Mouse (Mus musculus): ENCODE data around the gene Uck1.

The Uck1 gene

DNA sequence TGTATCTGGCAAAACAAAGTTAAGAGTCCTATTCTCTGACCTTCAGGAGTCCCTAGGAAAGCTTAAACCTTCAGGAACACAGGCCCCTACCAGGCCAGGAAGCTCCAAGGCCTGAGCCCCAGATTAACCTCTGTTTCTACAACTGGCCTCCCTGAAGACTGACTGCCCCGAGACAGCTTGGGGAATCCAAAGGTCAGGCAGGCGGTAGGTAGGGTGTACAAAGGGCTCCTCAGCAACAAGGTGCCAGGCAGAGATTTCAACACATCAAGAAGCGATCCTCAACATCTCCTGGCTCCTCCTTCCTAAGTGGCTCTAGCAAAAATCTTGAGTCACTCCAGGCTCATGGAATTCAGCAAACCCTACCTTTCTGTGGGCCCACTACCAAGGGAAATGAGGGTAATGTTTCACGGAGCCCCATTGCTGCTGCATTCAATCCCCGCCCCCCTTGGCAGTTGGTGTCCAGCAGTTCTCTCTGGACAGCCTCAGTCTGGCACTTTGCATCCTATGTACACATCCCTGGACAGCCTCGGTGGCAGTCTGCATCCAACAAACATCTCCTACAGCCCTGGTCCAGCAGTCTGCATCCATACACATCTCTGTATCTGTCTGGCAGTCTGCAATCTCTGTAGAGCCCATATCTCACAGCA is 949 bp downstream of the Uck1 start:
- DNase-seq (ENCODE audit: low spot score) = no peak

DNA sequence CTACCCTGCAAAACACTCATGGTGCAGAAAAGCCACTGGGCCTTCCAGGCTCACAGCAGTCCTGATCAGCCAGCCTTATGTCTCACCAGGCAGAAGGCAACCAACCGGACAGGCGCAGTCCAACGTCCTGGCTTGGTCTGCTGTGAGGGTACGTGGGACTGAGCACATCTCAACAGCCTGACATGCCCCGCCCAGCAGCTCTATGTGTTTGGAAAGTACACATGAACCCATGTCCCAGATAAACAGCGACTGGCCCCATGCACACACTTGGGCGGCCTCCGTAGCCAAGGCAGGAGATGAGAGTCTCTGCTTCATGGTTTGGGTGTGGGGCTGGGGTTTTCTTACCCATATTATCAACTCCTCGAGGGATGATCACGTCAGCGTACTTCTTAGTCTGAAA is 3.7 kb downstream of the Uck1 start:
- DNase-seq (ENCODE audit: low spot score) = no peak

DNA sequence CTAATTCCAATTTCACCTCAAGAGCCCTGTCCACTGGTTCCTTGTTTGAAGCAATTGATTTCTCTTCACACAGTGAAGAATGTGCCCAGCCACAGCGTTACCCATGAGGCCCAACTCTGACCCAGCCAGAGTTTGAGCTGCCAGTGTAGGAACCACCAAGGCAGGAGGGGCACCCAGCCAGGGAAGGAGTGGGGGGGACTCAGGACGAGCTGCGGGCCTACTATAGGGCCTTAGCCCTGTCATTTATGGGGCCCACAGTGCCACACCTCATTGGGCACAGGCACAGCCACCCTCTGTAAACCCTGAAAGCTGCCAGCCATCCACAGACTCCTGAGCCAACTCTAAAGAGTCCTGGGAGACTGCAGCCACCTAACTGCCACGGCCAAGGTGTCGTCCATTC is 5.4 kb downstream of the Uck1 start:
- DNase-seq (ENCODE audit: low spot score) = no peak

DNA sequence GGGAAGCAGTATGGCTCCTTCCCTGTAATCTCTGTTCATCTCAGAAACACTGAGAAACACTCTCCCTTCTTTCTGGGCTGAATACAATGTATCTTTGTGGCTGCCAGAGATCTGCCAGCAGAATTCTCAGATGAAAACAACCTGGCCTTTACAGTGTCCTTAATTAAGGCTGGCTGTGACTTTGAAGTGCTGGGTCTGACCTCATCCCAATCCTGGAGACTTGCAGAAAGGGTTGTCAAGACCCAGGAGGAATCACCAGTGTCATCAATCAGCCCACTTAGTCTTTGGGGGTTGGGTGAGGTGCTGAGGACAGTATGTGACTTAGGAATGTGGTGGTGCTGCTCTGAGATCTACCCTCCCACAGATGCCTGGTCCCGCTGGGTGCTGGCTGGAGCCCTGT is 6.6 kb downstream of the Uck1 start:
- DNase-seq (ENCODE audit: low spot score) = no peak

- DNase-seq (ENCODE audit: low spot score) = no peak
These were observed 7.3 kb downstream of the Uck1 start for GRCm38 (mm10) chr2:32252658-32253057.

- no peak for DNase-seq (ENCODE audit: low spot score)
These were observed 8.0 kb downstream of the Uck1 start for GRCm38 (mm10) chr2:32251791-32252527.

DNA sequence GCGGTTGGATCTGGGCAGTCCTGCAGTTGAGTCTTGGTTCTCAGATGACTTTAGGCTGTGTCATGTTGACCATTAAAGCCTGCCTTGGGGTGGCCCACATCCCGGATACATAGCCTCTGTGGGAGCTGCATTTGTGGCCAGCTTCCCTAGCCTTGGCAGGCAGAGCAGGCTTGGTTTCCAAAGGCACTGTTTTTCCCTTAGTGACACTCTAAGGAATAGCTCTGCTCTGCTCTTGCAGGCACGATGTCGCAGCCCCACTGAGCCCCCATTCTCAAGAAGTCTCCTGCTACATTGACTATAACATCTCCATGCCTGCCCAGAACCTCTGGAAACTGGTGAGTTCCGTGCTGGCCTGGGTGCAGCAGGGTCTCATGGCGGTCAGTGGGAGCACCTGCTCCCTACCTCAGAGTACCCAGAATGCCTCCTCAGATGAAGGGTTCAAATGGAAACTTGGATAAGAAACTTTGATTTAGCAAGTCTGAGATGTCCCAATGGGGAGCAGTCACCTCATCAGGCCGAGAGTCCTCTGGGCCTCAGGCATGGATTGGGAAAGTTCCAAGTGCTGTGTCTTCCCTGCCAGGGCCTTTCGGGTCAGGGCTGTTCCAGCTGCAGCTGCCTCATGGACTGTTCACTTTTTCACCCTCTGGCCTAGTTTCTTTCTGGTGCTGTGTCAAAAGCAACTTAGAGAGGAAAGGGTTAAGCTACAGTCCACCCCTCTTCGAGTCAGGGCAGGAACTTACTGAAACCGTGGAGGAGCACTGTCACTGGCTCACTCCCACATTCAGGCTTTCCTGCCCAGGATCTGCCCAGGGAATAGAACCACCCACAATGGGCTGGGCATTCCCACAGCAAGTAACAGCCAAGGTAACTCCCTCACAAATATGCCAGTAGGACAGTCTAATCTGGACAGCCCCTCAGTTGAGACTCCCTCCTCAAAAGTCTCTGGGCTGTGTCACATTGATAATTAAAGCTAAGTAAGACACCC is 11.3 kb downstream of the Uck1 start:
- no peak for DNase-seq (ENCODE audit: low spot score)

DNA sequence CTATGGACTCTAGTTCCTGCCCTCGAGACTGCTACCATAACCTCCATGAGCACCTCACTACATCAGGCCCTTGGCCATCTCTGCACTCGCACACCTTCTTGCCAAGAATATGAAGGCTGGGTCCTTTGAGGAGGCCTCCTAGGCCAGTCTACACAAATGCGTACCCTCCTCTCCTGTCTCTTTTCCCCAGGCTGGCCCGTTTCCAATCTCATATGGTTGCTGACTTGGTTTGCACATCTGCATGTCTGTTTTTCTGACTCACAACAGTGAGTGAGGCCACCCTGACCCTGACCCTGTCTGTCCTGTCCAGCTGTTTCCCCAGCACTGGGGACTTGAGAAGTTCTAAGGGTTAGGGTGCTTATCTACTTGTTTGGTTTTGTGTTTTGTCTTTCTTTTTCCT is 13.2 kb downstream of the Uck1 start:
- DNase-seq (ENCODE audit: low spot score) = no peak

DNA sequence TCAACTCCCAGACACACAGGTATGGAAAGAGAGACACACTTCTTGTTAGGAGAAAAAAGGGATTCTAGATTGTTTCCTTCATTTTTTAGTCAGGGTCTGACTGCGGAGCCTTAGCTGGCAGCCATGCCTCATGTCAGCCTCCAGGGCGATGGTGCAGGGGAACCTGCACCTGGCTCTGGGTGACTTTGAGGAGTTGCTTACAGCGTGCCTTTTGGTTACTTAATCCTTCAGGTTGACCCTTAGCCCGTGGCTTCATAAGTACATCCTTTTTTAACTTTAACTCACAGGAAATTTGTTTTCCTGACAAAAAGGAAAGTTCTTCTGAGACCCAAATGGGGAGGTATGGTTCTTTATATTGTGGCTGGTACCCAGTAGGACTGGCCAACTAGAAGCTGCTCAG is 17.0 kb downstream of the Uck1 start:
- DNase-seq (ENCODE audit: low spot score) = no peak

DNA sequence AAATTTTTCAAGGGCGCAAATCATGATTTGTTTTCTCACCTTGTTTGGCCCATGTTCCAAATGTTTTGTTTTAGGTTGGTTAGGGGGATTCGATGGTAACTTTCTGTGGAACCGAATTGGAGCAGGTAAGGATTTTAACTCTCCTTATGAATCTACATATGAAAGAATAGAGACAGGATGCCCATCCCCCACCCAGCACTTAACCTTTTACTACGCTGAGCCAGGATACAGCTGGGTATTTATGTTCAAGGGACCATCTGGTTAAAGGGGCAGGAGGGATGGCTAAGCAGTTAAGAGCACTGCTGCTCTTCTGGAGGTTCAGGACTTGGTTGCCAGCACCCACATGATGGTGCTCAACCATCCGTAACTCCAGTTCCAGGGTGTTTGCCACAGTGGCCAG is 19.4 kb downstream of the Uck1 start:
- DNase-seq (ENCODE audit: low spot score) = no peak

GRCm38 (mm10) chr2:32238708-32239435 is 21.1 kb downstream of the Uck1 start:
- no peak for DNase-seq (ENCODE audit: low spot score)

- DNase-seq (ENCODE audit: low spot score) = no peak
These were observed 22.4 kb downstream of the Uck1 start for GRCm38 (mm10) chr2:32237571-32237970.

- no peak for DNase-seq (ENCODE audit: low spot score)
These were observed 23.0 kb downstream of the Uck1 start for GRCm38 (mm10) chr2:32236760-32237487.

GRCm38 (mm10) chr2:32235886-32236759 is 23.8 kb downstream of the Uck1 start, which contains the start of gene Pomt1:
TSS of gene Pomt1 (plus strand) at chr2:32236590.
- peak; percentile 89 for DNase-seq (ENCODE audit: low spot score)

DNA sequence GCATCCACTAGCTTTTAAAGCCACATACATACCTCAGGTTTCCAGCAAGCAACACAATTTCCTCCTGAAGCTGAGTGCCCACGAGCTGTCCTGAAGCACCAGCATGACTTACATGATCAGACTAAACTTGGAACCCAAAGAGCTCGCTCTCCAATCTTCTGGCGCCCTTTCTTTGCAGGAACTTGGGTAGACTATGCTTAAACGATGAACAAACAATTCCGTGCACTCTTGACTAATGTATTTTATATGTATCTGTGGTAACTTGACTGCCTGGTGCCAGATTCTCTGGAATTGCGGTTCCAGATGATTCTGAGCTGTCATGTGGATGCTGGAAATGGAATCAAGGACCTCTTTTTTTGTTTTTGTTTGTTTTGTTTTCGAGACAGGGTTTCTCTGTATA is 24.5 kb downstream of the Uck1 start:
- DNase-seq (ENCODE audit: low spot score) = no peak

DNA sequence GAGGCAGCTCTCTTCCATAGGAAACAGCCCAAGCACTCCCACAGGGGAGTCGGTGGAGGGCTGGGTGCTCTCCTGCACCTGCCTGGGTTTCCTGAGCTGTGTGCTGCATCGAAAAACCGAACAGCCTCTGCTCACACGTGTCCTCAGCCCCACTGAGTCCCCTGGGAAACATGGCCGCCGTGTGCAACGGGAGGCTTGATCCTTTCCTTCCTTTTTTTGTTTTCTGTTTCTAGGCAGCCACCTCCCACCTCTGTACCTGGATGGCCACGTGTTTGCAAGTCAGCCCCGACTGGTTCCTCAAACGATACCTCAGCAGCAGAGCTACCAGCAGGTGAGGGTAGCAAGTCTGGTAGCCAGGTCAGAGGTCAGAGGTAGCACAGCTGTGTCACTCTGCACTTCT is 37.9 kb downstream of the Uck1 start:
- DNase-seq (ENCODE audit: low spot score) = no peak

GRCm38 (mm10) chr2:32221577-32221976 is 38.4 kb downstream of the Uck1 start:
- no peak for DNase-seq (ENCODE audit: low spot score)

DNA sequence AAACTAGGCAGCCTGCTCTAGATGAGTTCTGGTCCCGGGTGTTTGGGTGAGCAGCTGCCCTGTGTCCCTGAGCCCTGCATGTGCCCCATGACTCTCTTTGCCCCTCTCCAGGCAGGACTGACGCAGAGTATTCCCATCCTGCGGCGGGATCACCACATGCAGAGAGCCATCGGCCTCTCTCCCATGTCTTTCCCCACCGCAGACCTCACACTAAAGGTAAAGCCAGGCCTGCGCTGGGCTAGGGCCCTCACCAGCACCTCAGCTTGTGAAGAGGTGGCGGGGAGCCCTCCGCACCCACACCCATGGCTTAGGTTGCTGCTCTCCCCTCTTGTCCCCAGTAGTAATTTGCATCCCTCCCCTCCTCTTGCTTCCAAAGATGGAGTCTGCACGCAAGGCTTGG is 39.0 kb downstream of the Uck1 start:
- no peak for DNase-seq (ENCODE audit: low spot score)

DNA sequence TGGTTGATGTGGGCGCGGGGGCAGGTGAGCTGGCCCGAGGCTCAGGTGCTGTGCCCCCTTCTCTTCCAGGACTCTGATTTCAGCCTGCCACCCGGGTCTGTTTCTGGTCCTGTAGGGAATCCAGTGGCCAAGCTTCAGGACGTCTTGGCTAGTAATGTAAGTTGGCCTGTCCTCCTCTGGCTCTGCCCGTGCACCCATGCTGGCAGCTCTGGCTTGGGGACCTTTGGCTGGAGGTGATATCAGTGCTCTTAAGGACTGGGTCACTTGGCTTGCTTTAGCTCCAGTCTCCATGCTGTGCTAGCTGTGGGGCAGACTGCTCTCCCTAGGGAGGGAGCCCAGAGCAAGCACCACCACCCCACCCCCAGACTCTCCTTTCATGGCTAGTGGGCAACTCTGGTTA is 39.9 kb downstream of the Uck1 start:
- no peak for DNase-seq (ENCODE audit: low spot score)

GRCm38 (mm10) chr2:32219501-32219900 is 40.5 kb downstream of the Uck1 start:
- no peak for DNase-seq (ENCODE audit: low spot score)

All from left cerebral cortex, adult 11 months (tissue).